Mouse (Mus musculus) limb, embryonic 11.5 days (tissue): ENCODE data around the gene Gltp. TPM values are rescaled to one million over a fixed set of nuclear protein-coding genes. Genes with fewer than 3 reads are reported as not detected.

Experiments used
- ATAC-seq: fragments of 200-750 bp; cut with Nextera tagmentation; 2 replicates; pipeline ENCODE4 v1.8.0; 2017; ENCODE audit warnings: low read depth; ENCODE audit not compliant: insufficient number of reproducible peaks, low FRiP score, low TSS enrichment
- DNase-seq: peaks from one replicate; pipeline ENCODE4 v3.0.0-alpha.2; 2015; ENCODE audit warnings: low spot score
- H3K27ac ChIP-seq: fragments of 300-500 bp; sonication (generic); replicated peaks from 2 replicates; pipeline ENCODE4 v1.5.1; 2014; ENCODE audit warnings: low read depth, mild to moderate bottlenecking, low read length
- H3K27me3 ChIP-seq: fragments of 300-500 bp; sonication (generic); 2 replicates; pipeline ENCODE4 v1.6.1; 2014; ENCODE audit warnings: mild to moderate bottlenecking, low read length, mixed read lengths; ENCODE audit not compliant: control insufficient read depth, insufficient read depth
- H3K36me3 ChIP-seq: fragments of 300-500 bp; sonication (generic); 2 replicates; pipeline ENCODE4 v1.6.1; 2014; ENCODE audit warnings: mild to moderate bottlenecking, low read length, moderate library complexity, mixed read lengths; ENCODE audit not compliant: control insufficient read depth, insufficient read depth
- H3K4me1 ChIP-seq: fragments of 300-500 bp; sonication (generic); 2 replicates; pipeline ENCODE4 v1.6.1; 2014; ENCODE audit warnings: low read length, mixed read lengths; ENCODE audit not compliant: control insufficient read depth, insufficient read depth
- H3K4me2 ChIP-seq: fragments of 300-500 bp; sonication (generic); 2 replicates; pipeline ENCODE4 v1.6.1; 2014; ENCODE audit warnings: low read depth, mild to moderate bottlenecking, moderate library complexity; ENCODE audit not compliant: severe bottlenecking
- H3K4me3 ChIP-seq: fragments of 300-500 bp; sonication (generic); 2 replicates; pipeline ENCODE4 v1.5.1; 2014; ENCODE audit warnings: low read depth, low read length
- H3K9ac ChIP-seq: fragments of 300-500 bp; sonication (generic); 2 replicates; pipeline ENCODE4 v1.6.1; 2014; ENCODE audit warnings: mild to moderate bottlenecking, low read length
- H3K9me3 ChIP-seq: fragments of 300-500 bp; sonication (generic); 2 replicates; pipeline ENCODE4 v1.6.1; 2016; ENCODE audit warnings: low read length; ENCODE audit not compliant: control insufficient read depth
- WGBS: fragments of 180-500 bp; shearing (Covaris S2); extraction: QIAGEN DNeasy Blood & Tissue Kit; methylation state at CpG from one replicate; pipeline ENCODE4 v1.1.7; 2014; 5-methylcytosine and 5-hydroxymethylcytosine counted together
- polyA plus RNA-seq: library from polyadenylated mRNA; unstranded; fragments of >200 nt; fragmentation: Nextera tagmentation; extraction: Ambion mirVana; gene quantifications from 2 replicates; pipeline ENCODE4 v1.2.1, GENCODE M21; 2014

The Gltp gene
- polyA plus RNA-seq, 1 experiment from 2014 or later, result 69.0 TPM

DNA sequence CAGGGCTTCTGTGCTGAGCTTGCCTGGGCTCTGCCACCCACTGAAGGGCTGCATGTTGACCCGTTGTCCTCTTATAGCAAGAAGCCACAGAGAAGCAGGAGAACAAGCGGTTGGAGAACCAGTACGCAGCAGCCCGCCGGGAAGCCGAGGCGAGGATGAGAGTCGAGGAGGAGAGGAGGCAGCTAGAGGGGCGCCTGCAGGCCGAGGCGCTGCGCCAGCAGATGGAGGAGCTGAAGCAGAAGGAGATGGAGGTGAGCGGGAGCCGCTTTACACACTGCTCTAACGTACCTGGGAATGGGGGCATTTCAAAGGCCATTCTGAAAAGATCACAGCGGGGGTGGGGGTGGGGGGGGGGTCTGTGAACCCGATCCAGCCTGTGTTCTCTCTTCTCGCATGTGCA is 23.8 kb upstream of the Gltp start:
- ATAC-seq (no peak), DNase-seq (no peak)
- no peaks in the 10 kb centered on the region for H3K4me1 ChIP-seq
- H3K27me3 ChIP-seq, result no peaks in the 10 kb centered on the region
- 91% methylated on average over 18 of the region's 18 CpGs for WGBS
- H3K36me3 ChIP-seq, result peaks cover 37% of the 10 kb centered on the region
- H3K4me3 ChIP-seq, result no peak overlapping the region
- H3K9me3 ChIP-seq, result no peaks in the 10 kb centered on the region
- H3K4me2 ChIP-seq, result no peak overlapping the region
- no peak overlapping the region for H3K27ac ChIP-seq
- no peak overlapping the region for H3K9ac ChIP-seq

DNA sequence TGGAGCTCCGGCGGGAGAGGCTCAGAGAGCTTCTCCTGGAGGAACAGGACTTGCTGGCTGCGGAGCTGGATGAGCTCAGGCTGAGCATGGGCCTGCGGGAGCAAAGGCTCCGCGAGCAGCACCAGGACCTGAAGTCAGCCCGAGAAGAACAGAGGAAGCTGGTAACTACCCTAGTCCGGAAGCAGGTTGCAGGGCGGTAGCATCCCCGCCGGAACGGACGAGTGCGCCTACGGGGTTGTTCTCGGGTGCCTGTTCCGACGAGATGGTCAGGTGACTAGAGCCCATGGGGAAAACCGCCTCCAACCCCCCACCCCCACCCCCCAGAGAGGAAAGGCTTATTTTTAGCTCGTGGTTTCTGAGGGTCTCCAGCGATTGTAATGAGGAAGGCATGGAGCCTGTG is 18.6 kb upstream of the Gltp start:
- H3K9me3 ChIP-seq, result no peaks in the 10 kb centered on the region
- DNase-seq (no peak), ATAC-seq (no peak)
- H3K4me2 ChIP-seq, result no peak overlapping the region
- no peaks in the 10 kb centered on the region for H3K27me3 ChIP-seq
- H3K36me3 ChIP-seq, result peaks cover 11% of the 10 kb centered on the region
- H3K27ac ChIP-seq, result no peak overlapping the region
- no peak overlapping the region for H3K9ac ChIP-seq
- 0 out of 2 replicates have a peak, but pooled peaks cover 3% of the 10 kb centered on the region for H3K4me1 ChIP-seq
- WGBS, result 94% methylated on average over 21 of the region's 21 CpGs
- H3K4me3 ChIP-seq, result no peak overlapping the region

DNA sequence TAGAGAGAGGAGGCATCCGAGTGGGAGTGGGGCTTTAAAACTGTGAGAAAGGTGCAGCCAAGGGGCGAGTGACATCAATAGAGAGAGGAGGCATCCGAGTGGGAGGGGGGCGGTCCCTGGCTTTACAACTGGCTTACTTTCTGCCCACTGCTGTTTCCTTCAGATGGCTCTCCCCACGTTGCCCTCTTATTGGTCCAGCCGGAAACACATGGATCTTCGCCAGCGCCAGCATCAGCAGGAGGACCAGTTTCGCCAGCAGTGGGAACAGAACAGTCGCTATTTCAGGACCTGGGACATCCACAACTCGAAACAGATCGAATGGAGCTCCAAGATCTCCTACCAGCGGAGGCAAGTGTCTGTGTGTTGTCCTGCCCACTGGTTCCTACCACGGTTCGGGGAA is 17.7 kb upstream of the Gltp start:
- Histone ChIP-seq H3K4me2 (peak overlapping the region; percentile 61), H3K4me1 (0 out of 2 replicates have a peak, but pooled peaks cover 3% of the 10 kb centered on the region), H3K27me3 (no peaks in the 10 kb centered on the region), H3K9me3 (no peaks in the 10 kb centered on the region), H3K36me3 (peaks cover 11% of the 10 kb centered on the region), H3K4me3 (peak overlapping the region; percentile 88), H3K27ac (no peak overlapping the region), H3K9ac (no peak overlapping the region)
- DNase-seq, result no peak
- 57% methylated on average over 15 of the region's 15 CpGs for WGBS
- no peak for ATAC-seq

DNA sequence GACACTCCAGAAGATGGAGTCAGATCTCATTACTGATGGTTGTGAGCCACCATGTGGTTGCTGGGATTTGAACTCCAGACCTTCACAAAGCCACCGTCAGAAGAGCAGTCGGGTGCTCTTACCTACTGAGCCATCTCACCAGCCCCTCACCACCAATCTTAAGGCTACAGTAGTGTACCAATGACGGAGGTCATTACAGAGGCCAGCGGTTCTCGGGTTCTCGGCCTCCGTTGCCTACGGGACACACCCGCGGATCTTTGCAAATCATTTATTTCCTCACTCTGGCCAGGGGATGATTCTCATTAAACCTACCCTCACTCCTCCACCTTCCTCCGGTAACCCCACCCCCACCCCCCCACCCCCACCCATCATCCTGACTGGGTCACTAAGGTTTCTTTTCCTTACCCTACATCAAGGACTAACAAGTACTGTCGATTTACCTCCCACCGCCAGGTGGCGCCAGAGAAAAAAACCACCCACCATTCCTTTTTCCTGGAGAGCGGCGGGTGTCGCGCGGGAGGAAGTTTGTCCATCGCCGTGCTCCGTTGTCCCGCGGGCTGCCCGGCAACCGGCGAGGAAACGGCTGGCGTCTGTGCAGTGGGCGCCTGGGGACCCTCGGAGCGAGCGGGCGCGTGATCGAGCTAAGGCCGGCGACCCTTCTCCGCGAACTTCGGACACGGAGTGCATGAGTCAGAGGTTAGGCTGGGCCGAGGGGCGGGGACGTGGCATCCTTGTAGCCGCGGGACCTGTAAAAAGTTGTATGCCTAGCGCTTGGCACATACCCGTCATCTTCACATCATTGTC is 16.7 kb upstream of the Gltp start, which contains the start of gene Tchp:
TSS of gene Tchp (plus strand) at position 496 of the 804 bp plus-strand sequence.
- DNase-seq, result peak; percentile 99
- no peaks in the 10 kb centered on the region for H3K27me3 ChIP-seq
- peaks cover 10% of the 10 kb centered on the region for H3K36me3 ChIP-seq
- ATAC-seq, result peak; percentile 71
- no peak within 1 kb of the TSS for H3K27ac ChIP-seq
- H3K4me2 ChIP-seq, result peak within 1 kb of the TSS; percentile 61
- H3K9me3 ChIP-seq, result no peaks in the 10 kb centered on the region
- 2% methylated on average over 49 of the region's 49 CpGs for WGBS
- H3K4me3 ChIP-seq, result peak within 1 kb of the TSS; percentile 88
- 0 out of 2 replicates have a peak, but pooled peaks cover 3% of the 10 kb centered on the region for H3K4me1 ChIP-seq
- peak within 1 kb of the TSS; percentile 72 for H3K9ac ChIP-seq

DNA sequence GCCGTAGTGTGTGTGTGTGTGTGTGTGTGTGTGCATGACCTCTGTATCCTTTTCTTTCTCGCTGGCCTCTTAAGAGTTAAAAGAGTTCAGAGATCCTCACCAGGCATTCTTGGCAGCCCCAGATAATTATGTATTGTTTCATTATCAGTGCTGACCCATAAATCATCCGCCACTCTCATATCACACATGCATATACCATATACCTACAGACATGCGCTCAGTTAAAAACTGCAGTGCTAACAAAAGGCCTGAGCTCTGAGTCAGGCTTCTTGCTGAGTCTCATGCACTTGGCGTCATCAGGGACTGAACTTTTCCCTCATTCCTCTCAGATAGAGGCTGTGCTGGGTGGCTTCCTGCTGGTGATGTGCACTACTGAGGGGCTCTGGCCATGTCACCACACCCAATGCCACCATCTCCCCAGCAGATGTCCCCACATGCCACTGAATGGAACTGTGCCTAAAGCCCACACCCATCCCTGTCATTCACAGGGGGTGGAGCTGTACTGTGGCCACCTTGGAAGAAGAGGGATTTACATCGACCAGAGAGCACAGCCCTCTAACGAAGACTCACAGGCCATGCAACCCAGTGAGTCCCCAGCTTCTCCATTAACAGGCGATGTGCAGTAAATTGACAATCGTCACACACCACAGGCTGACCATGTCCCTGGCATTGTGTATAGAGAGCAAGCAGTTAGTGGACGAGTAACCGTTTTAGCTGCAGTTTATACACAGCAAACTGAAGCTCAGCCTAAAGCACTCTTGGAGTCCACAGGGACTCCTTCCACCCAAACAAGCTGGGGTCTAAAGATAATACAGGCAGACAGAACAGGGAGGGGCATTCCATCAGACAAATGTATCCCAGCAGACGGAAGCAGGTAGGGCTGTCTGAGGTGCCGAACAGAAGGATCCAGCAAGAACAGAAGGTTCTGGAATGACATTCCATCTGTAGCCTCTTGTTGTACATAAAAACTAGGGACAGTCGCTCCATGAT is 11.9 kb upstream of the Gltp start:
- ATAC-seq (no peak), DNase-seq (peak; percentile 35)
- Histone ChIP-seq H3K27ac (no peak overlapping the region), H3K4me2 (no peak overlapping the region), H3K4me1 (no peaks in the 10 kb centered on the region), H3K27me3 (no peaks in the 10 kb centered on the region), H3K9me3 (no peaks in the 10 kb centered on the region), H3K9ac (no peak overlapping the region), H3K4me3 (no peak overlapping the region), H3K36me3 (no peaks in the 10 kb centered on the region)
- 64% methylated on average over 14 of the region's 14 CpGs for WGBS

DNA sequence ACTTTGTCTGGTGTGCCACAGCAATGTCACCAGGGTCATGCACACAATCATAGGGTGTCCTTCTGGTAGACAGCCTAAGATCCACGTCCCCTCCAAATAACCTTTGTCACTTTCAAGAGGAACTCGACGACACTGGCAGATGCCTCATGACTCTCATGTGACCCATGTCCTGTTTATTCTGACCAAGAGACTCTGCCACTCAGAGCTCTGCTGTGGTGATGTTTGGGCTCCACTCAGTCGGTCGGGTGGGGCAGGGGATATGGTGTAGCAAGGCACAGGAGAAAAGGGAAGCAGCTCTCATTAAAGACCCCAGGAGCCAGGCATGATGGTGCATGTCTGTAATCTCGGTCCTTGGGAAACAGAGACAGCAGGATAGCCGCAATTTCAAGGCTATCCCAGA is 8.2 kb upstream of the Gltp start:
- no peaks in the 10 kb centered on the region for H3K27me3 ChIP-seq
- no peak overlapping the region for H3K9ac ChIP-seq
- H3K9me3 ChIP-seq, result no peaks in the 10 kb centered on the region
- WGBS, result 67% methylated on average over 7 of the region's 7 CpGs
- no peak overlapping the region for H3K4me3 ChIP-seq
- H3K27ac ChIP-seq, result no peak overlapping the region
- no peak for DNase-seq
- ATAC-seq, result no peak
- no peak overlapping the region for H3K4me2 ChIP-seq
- no peaks in the 10 kb centered on the region for H3K4me1 ChIP-seq
- H3K36me3 ChIP-seq, result no peaks in the 10 kb centered on the region

DNA sequence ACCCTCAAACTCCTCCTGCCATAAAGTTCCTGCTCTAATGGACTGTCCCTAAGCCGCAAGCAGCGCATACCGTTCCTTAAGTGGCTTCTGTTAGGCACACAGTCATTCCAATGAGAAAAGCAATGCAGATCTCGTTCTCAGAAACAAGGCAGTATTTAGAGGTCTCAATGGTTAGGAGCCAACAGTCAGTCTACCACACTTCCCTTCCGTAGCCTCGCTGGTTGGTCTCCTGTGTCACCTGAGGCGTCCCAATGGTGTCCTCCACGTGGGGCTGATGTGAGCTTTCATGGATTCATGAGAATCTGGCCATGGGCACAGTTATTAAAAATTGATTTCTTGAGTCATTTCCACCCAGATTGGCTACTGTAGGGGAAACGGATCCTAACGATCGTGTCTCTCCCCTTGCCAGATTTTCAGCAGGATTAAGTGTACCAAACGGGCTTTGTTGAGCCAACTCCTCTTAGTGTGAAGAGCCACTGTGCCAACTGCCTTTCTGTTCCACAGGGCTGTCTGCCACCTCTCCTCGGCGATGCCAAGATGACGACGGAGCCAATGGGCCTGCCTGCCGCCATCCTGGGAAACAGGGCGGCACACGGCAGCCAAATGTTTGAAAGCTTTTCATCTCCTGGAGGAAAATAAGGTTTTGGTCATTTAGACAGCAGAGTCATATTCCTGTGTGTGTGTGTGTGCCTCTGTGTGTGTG is 7.4 kb upstream of the Gltp start:
- DNase-seq (no peak), ATAC-seq (no peak)
- H3K36me3 ChIP-seq, result no peaks in the 10 kb centered on the region
- no peak overlapping the region for H3K4me3 ChIP-seq
- 90% methylated on average over 19 of the region's 19 CpGs for WGBS
- H3K27ac ChIP-seq, result no peak overlapping the region
- no peaks in the 10 kb centered on the region for H3K4me1 ChIP-seq
- H3K4me2 ChIP-seq, result no peak overlapping the region
- H3K27me3 ChIP-seq, result no peaks in the 10 kb centered on the region
- H3K9me3 ChIP-seq, result no peaks in the 10 kb centered on the region
- H3K9ac ChIP-seq, result no peak overlapping the region

DNA sequence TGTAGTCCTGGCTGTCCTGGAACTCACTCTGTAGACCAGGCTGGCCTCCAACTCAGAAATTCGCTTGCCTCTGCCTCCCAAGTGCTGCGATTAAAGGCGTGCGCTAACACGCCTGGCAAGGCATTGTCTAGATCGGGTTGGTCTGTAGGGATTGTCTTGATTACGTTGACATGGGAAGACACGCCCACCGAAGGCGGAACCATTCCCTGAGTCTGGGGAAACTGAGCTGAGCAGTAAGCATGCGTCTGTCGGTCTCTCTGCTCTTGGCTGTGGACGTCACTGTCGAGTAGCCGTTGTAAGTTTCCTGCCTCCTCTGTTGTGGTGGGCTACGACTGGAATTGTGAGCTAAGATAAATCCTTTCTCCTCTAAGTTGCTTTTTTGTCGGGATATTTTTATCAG is 6.2 kb upstream of the Gltp start:
- Histone ChIP-seq H3K36me3 (no peaks in the 10 kb centered on the region), H3K4me1 (no peaks in the 10 kb centered on the region), H3K27ac (no peak overlapping the region), H3K27me3 (no peaks in the 10 kb centered on the region), H3K4me3 (no peak overlapping the region), H3K9me3 (no peaks in the 10 kb centered on the region), H3K4me2 (no peak overlapping the region), H3K9ac (no peak overlapping the region)
- DNase-seq (no peak), ATAC-seq (no peak)
- 86% methylated on average over 17 of the region's 17 CpGs for WGBS
